Mouse (Mus musculus) megakaryocyte, embryonic 14.5 days (primary cell): Measurements from ENCODE around the gene Zfp82.

Experiments used
- FLI1 ChIP-seq: IDR thresholded peaks from 2 replicates; pipeline ENCODE4 v1.6.1; 2012; ENCODE audit warnings: low read length, inconsistent platforms, mixed read lengths
- GATA1 ChIP-seq: IDR thresholded peaks from 3 replicates; pipeline ENCODE4 v1.6.1; 2012; ENCODE audit warnings: mixed read lengths, low read length, inconsistent platforms, borderline replicate concordance

DNA sequence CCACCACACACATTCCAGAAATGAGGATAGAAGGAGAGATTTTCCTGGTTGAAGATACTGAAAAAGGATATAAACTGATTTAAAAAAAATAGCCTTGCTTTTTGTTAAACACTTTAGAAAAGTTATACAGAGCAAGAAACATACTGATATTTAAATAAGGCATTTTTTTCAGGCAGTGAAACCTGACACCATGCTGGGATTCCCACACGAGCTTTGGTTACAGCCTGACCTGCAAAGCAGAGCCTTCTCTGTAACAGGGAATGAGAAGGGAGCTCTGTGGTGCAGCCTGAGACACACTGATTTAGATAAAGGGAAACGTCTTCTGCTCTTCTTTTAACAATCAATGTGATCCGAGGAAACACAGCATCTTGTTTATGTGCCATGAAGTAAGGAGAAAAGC lies 19.1 kb downstream of the Zfp82 start:
- TF ChIP-seq GATA1 (no peak), FLI1 (no peak)
